Mouse (Mus musculus): ENCODE data around the gene Lrrc59. TPM values are rescaled to one million over a fixed set of nuclear protein-coding genes. Genes with fewer than 3 reads are reported as not detected.
A peak's percentile ranks its signal among the peaks of the same experiment; 100 is the strongest.
"Not testable (repeated sequence)": the region's sequence is repeated elsewhere in the genome, so short reads cannot be mapped to it uniquely, and the experiment has no call there.

Gene Lrrc59
- total RNA-seq, 2 experiments from 2014 or later = 84.6 to 87.2 TPM

DNA sequence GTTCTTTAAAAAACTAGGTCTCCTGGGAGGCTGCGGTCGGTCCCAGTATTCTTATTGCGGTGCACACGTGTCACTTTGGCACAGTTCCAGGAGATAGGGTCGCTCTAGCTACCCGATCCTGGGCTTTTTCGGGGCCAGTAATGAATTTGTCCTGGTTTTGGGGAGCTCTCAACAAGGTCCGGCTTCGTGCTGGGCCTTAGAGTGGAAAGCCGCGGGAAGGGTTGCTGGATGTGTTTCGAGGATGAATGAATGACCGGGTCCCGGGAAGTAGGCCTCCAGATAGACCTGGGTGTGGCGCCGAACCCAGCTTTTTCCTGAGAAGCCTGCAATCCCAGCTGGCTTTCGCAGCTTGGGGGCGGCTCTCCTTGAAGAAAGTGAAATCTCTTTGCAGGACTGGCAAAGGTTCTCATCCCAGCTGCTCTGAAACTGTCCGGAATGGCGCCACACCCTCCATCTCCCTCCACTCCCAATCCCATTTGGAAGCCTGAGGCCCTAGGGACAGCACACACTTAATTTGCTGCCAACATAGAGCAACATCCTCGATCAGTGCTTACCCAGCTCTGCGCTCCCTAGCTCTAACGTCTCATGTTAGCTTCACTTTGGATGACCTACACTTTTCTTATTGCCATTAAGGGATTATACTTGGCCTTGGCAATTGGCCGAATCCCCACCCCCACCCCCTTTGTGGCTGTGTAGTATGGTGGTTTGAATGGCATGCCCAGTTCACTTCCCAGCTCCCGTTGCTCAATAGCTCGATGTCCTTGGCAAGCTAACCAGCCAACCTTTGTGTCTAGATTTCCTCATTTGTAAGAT is 838 bp downstream of the Lrrc59 start:
- DNase-seq (ENCODE audit: low spot score in 2 of 2) = peak; percentile 40 to 43

DNA sequence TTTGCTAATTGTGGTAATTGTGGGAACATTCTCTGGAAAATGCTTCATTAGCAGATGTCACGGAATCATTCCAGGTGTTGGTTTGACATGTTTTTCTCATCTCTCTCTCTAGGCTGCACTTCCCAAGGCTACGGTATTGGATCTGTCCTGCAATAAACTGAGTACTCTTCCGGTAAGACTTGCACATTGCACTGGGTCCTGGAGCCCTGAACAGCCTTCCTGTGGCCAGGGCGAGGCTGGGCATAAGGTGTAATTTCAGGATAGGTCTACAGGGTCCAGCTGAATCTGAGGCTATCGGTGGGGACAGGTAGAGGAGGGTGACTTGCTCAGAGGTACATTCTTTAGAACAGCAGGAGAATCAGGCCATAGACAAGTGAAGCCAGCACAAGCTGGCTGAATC is 2.4 kb downstream of the Lrrc59 start:
- DNase-seq (ENCODE audit: low spot score in 2 of 2) = no peak

DNA sequence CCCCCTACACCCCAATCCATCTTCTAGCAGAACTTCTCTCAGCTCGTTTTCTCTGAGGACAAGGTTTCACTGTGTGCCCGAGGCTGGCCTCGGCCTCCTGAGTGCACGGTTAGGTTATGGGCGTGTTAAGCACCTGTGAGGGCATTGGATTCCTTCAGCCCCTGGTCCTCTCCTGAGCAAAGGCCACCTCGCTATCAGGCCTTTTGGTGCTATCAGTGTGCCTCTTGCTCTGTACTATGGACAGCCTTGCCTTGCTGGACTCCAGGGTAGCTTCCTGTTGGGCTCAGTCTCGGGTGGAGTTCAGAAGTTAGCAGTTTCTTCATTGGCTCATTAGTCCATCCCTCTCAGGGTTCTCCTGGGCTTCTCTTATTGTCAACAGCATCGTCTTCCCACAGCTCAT is 3.4 kb downstream of the Lrrc59 start:
- no peak for DNase-seq (ENCODE audit: low spot score in 2 of 2)

DNA sequence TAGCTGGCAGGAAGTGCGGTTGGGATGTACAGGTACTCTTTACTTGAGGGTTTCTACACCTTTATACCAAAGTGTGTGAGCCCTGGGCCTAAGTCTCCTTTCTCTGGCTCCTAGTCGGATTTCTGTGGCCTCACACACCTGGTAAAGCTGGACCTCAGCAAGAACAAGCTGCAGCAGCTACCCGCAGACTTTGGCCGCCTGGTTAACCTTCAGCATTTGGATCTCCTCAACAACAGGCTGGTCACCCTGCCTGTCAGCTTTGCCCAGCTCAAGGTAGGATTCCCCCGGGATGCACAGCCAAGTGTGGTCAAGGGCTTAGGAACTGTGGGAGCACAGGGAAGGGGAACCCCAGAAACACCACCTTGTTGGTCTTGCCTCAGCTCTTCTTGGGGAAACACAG is 4.9 kb downstream of the Lrrc59 start:
- no peak for DNase-seq (ENCODE audit: low spot score in 2 of 2)

DNA sequence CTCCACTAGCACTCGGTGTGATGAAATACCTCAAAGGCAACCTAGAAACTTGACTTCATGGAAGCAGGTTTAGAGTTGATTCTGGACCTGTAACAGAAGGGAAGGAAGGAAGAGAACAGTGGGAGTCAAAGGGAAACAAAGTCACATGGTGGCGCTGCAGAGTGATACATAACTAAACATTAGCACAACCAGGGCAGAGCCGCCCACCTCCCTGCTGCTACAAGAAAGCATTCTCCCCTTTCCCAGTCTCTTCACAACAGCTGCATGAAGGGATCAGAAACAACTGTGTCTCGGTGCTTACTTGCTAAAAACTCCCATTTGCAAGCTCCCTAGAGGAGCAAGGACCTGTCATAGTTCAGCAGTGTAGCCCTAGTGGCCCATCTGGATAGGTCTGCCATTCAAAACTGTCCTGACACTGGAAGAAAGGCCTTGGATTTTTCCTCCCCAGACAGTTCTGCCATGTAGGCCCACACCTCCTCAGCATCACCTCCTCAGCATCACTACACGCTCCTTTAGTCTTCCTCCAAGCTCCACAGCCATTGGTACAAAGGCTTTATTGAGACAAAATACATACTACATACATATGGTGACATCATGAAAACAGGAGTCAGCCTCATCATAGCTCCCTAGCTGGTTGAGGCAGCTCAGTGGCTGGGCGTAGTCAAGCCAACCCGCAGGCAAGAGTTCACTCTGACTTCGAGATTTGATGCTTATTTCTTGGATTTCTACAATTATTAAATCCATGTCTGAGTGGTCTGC is 15.1 kb downstream of the Lrrc59 start:
- no peak for DNase-seq (ENCODE audit: low spot score in 2 of 2)

DNA sequence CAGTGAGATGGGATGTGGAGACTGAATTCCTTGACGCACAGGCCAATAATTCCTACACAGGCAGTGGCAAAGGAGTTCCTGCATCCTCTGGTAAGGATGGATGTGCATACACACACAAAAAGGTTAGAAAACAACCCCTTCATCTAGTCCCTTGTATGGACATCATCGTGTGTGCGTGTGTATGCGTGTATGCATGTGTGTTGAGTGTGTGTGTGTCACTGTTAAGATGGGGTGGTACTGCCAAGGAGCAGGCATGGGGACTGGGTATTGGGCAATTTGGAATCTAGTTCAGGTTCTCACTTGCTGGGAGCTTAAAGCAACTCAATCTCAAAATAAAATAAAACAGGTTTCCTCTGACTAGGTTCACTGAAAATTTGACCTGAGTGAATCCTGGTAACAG is 16.9 kb downstream of the Lrrc59 start:
- DNase-seq (ENCODE audit: low spot score in 2 of 2) = no peak

DNA sequence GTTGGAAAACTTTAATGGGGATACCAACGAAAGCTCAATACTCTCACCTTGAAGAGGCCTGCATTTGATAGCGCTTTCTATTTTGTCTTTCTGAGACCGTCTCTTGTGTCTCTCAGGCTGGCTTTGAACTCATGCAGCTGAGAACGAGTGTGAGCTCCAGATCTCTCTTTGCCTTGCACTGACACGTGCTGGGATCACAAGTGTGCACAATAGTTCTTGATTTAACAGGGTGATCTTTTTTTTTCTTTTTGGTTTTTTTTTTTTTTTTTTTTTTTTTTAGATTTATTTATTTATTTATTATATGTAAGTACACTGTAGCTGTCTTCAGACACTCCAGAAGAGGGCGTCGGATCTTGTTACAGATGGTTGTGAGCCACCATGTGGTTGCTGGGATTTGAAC is 21.7 kb downstream of the Lrrc59 start:
- DNase-seq (ENCODE audit: low spot score in 2 of 2) = not testable (repeated sequence)

DNA sequence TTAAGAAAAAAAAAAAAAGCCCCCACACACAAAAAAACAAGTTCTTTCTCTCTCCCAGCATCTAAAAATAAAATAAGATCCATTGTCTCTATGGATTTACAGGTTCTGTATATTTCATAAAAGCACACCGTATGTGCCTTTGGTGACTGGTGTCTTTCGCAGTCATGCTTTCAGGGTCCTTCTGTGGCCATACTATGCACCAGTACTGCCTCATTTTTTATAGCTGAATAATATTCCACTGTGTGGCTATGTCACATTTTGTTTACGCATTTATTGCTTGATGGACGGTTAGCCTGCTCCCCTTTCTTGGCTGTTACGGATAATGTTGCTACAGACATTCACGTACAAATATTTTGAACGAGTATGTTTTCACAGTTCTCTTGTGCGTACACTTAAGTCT is 23.4 kb downstream of the Lrrc59 start:
- DNase-seq (ENCODE audit: low spot score in 2 of 2) = no peak

DNA sequence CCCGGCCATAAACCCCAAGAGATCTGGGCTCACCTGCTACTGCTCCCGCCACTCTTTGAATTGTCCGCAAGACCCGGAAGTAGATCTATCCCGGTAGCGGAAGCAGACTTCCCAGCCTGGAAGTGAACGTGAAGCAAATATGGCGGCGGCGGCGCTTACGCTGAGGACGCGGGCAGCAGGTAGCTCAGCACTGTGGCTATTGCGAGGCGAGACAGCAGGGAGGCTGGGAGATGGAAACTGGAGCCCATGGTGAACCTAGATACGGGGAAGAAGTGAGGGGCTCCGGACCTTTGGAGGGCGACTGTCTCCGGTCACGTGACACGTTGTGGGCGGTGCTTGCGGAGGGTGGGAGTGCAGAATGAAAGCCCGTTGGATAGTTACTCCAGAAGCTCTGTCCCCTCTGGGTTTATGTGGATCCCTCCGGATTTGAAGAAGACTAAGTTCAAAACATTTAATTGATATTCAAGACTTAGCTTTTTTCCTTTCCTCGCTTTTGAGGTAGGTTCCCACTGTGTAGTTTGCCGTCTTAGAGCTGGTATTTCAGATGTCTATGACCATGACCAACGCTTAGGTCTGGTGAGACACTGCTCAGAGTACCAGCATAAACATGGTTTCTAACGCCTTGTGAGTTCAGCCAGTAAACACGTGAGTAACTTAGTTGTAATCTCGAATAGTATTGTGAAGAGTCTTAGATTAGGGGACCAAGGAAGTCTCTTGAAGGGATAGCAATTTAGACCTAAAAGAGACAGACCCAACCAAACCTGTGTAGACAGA is 24.3 kb downstream of the Lrrc59 start, which contains the start of the genes Mrpl27 and Eme1:
Mrpl27 (plus strand) TSS at position 105 of the 774 bp plus-strand sequence.
Eme1 (minus strand) TSS at position 302 of the 774 bp plus-strand sequence.
- DNase-seq (ENCODE audit: low spot score in 2 of 2) = peak; percentile 86

DNA sequence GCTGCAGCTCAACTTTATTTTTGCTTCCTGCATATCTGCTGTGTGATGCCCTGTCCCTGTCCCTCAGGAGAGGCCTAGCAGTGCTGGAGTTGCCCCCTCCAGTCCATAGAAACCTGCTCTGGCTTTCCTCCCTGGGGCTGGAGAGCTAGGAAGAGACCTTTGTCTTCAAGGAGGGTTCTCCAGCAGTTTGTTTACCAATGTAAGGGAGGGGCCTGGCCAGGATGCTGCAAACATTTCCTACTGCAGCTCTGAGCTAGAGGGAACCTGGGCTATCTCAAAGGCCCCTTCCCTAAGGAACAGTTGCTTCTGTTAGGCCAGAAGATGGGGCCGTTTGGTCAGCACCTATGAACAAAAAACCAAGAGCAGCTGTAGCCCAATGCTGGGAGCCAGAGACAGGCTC is 31.8 kb downstream of the Lrrc59 start:
- no peak for DNase-seq (ENCODE audit: low spot score in 2 of 2)

DNA sequence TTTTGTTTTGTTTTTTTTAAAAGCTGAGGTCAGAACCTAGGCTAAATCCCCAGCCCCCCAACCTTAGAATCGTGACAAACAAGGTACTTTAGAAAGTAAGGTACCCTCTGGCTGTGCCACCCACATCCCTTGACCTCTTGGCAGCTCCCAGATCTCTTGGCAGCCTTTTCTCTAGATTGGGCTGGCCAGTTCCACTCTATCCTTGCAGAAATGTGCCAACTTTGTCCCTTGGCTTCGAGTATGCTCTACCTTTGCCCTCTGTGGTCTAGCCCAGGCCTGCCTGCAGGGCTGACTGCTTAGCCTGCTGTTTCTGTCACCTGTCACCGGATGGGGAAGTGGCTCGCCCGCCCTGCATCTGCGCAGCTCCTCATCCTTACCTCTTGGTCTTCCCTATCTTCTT is 35.7 kb downstream of the Lrrc59 start:
- no peak for DNase-seq (ENCODE audit: low spot score in 2 of 2)

DNA sequence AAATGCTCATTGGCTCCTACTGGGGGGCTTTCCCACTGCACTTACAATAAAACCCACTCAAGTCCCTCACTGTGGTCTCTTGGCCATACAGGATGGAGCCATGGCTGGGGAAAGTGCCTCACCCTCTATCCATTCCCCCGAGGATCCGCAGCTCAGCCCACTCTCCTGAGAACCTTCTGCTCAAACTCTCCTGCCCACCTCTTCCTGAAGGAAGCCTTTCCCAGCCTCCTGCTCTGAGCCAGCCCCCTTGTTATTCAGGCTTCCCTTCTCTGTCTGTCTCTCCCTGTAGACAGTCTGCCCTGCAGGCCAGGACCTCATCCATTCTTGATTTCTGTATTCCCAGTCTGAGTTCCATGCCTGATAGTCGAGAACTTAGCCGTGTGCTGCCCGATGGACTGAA is 45.4 kb downstream of the Lrrc59 start:
- DNase-seq (ENCODE audit: low spot score in 2 of 2) = no peak

DNA sequence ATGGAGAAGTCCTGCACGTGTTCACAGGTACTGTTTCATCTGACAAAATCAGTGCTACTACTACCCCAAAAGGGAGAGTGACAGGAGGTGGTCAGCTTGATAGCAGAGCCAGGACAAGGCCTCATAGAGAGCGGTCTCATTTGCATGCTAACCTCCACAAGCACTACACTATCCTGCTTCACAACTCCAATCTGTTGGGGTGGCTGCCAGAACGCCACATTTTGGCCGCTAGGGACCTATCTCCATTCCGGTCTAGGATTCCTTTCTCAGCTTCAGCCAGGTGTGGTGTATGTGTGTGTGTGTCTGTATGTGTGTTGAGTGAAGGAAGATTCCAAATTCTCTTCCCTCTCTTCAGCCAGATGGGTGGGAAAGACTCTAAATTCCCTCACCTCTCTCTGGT is 45.9 kb downstream of the Lrrc59 start:
- DNase-seq (ENCODE audit: low spot score in 2 of 2) = no peak

DNA sequence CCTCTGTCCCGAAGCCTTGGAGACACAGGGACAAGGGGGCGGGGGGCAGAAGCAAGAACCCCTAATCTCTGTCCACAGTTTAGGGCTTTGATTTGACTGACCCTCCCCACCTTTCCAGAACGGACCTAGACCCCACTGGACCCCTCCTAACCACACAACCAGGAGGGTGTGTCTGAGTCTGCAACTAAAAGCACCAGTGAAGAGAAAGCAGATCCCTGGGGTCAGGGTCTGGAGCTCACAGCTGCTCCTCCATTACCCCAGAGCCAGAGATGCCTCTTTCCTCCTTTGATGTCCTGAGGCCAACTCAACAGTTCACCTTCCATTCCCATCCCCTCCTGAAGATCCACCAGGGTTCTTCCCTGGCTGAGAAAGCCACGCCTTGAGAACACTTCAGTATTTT is 46.7 kb downstream of the Lrrc59 start:
- no peak for DNase-seq (ENCODE audit: low spot score in 2 of 2)

DNA sequence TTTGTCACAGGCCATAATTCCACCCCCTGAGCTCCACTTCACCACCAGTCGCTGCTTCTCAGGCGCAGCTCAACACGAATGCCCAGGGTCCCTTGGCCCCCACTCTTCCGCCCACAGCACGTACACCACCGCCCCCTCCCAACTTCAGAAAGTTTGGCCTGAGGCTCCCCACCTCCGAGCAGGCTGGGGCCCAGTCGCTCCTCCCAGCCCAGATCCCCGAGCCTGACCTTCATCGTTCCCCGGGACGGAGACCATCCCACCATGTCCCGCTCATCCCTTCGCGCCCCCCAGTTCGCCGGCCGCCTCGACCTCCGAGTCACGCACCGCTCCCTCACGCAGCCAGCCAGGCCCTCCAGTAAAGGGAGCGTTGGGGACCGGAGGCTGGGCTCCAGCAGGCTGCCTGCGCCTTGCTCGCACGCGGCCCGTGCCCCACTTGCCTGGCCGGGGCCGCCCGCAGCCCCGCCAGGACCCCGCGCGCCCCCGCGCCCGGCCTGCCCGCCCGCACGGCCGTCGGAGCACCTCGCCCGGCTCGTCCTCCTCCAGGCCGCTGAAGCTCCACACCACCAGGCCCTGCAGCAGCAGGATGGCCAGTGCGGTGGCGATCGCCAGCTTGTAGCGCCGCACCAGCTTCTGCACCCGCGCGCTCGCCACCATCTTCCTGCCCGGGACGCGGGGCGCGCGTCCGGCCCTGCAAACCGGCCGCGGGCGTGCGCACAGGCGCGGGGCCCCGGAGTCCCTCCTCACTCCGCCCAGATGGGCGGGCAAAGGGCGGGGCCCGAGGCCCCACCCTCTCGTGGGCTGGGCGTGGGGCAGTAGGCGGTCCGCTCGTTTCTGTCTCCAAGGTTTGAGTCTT is 47.4 kb downstream of the Lrrc59 start, which contains the start of gene Xylt2:
Xylt2 (minus strand) TSS at position 762 of the 853 bp plus-strand sequence.
- peak; percentile 89 to 92 for DNase-seq (ENCODE audit: low spot score in 2 of 2)

DNA sequence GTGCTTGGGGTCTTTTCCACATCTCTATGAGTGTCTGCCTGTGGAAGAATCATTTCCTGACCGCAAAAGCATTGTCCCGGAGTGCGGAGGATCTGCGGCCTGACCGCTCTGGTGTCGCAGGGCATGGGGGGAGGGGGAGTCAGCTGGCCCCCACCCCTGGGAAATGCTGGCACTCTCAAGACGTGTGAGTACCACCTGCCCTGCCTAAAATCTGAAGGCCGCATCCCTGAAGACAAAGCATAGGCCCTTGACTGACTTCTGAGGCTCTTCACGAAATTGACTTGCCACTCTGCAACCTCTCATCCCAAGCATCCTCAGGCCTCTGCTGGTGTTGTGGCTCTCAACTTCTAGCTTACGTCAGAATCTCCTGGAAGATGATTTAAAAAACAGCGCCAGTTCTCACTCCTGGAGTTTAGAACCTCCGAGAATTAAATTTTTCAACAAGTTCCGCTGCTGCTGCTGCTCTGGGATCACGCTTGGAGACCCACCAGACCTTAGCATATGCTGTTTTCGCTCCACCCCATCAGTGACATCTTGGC is 48.1 kb downstream of the Lrrc59 start:
- DNase-seq (ENCODE audit: low spot score in 2 of 2) = no peak

DNA sequence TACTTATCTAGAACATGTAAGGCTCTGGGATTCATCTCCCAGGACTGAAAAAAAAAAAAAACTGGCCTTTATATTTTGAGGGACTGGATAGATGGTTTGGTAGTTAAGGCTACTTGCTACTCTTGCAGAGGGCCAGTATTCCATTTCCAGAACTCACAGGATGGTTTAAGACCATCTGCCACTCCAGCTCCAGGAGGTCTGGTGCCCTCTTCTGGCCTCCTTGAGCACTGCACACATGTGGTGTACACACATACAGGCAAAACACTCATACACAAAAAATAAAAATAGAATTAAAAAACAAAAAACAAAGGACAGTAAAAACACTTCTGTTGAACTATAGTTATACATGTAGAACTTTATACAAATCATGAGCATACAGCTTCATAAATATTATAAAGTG is 51.1 kb downstream of the Lrrc59 start:
- no peak for DNase-seq (ENCODE audit: low spot score in 2 of 2)

DNA sequence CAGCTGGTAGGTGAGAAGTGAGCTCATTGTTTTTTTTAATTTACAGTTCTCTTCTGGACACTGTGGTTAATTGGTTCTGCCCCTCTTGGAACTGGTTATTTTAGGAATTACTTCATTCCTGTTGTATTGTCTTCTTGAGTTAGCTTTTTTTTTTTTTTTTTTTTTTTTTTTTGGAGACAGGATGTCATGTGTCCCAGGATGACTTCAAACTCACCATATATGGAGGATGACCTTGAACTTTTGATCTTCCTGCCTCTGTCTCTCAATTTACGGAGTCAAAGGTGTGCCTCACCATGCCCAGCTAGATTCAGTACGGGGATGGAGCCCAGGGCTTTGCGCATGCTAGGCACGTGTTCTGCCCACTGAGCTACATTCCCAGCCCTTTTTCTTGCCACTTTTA is 52.1 kb downstream of the Lrrc59 start:
- DNase-seq (ENCODE audit: low spot score in 2 of 2) = no peak

DNA sequence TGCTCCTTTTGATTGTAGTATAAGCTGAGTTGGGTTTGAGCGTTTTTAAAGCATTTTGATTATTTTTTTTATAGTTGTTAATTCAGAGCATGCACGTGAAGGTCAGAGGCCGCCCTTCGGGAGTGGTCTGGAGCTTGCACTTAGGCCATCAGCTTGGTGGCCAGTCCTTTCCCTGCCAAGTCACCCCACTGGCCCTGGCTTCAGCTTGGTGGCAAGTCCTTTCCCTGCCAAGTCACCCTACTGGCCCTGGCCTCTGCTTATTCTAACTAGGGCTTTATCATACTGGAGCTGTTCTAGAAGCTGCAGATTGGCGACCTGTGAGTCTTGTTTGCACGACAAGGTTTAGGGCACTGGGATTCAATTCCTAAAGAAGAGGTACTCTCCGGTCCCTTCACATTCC is 52.9 kb downstream of the Lrrc59 start:
- no peak for DNase-seq (ENCODE audit: low spot score in 2 of 2)

DNA sequence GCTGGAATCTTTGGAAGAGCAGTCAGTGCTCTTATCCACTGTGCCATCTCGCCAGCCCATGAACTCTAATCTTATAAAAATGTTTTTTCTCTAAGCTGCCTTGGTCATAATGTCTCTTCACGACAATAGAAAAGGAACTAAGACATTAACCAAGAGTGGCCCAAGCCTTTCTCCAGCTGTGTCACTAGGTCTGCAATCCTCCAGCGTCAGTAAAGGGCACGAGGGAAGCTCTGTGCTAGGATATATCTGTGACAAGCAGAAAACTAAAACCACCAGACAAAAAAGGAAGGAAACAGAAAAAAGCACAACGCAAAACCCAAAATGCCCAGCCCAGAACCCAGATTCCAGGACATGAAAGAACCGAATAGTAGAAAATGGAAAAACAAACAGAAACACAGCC is 57.6 kb downstream of the Lrrc59 start:
- DNase-seq (ENCODE audit: low spot score in 2 of 2) = no peak
